In genomic region chr11:33220763-33221162, GRCm38 (mm10) we compare ENCODE assay signal across 25 mouse cellular contexts. TPM values are rescaled to one million over a fixed set of nuclear protein-coding genes. Genes with fewer than 3 reads are reported as not detected.
DNase-seq lines count a peak whose midpoint lies in the region; ATAC-seq lines count a peak whose summit lies in the region.
"Had no signal": no experiment of that assay in that cellular context is flagged by ENCODE, and none has a peak within 500 bp of the region (broad histone marks: within the 10 kb centered on the region; RNA-seq: fewer than 3 reads in every experiment).

No protein-coding gene starts in this region.

- H3K4me2 ChIP-seq in limb, embryonic 12.5 days: no peak overlapping the region
- H3K4me2 ChIP-seq: embryonic facial prominence, embryonic 13.5 days; forebrain, embryonic 13.5 days; heart, embryonic 12.5 days; hindbrain, embryonic 14.5 days had no signal

- H3K4me1 ChIP-seq in limb, embryonic 12.5 days (replicated peaks): no peaks in the 10 kb centered on the region
- H3K4me1 ChIP-seq in limb, embryonic 10.5 days: no peaks in the 10 kb centered on the region; the same call in 1 of the 2 replicates

- H3K9me3 ChIP-seq in limb, embryonic 12.5 days: no peaks in the 10 kb centered on the region
- H3K9me3 ChIP-seq in limb, embryonic 10.5 days (replicated peaks): no peaks in the 10 kb centered on the region
- H3K9me3 ChIP-seq: embryonic facial prominence, embryonic 13.5 days; forebrain, embryonic 13.5 days; heart, embryonic 12.5 days had no signal

- H3K36me3 ChIP-seq in limb, embryonic 12.5 days: no peaks in the 10 kb centered on the region
- H3K36me3 ChIP-seq in limb, embryonic 10.5 days: no peaks in the 10 kb centered on the region
- H3K36me3 ChIP-seq: embryonic facial prominence, embryonic 13.5 days; heart, embryonic 12.5 days had no signal

- no peaks in the 10 kb centered on the region for H3K27me3 ChIP-seq in limb, embryonic 12.5 days
- no peaks in the 10 kb centered on the region for H3K27me3 ChIP-seq in limb, embryonic 10.5 days (ENCODE audit: low read depth, poor library complexity, severe bottlenecking)
- H3K27me3 ChIP-seq: CH12.LX; forebrain, embryonic 13.5 days; heart, embryonic 12.5 days had no signal

- H3K4me3 ChIP-seq in limb, embryonic 12.5 days (replicated peaks): no peak overlapping the region
- no peak overlapping the region for H3K4me3 ChIP-seq in limb, embryonic 10.5 days
- H3K4me3 ChIP-seq: embryonic facial prominence, embryonic 13.5 days; forebrain, embryonic 13.5 days; heart, adult 2 months; heart, embryonic 12.5 days had no signal

- 0 out of 2 replicates have a peak overlapping the region, but pooled peaks have one; percentile 4 for H3K9ac ChIP-seq in limb, embryonic 12.5 days (replicated peaks)
- H3K9ac ChIP-seq: embryonic facial prominence, embryonic 13.5 days; forebrain, embryonic 13.5 days; heart, embryonic 12.5 days; hindbrain, embryonic 14.5 days had no signal

- no peak overlapping the region for H3K27ac ChIP-seq in limb, embryonic 12.5 days
- no peak overlapping the region for H3K27ac ChIP-seq in limb, embryonic 10.5 days
- H3K27ac ChIP-seq: embryonic facial prominence, embryonic 13.5 days; forebrain, embryonic 13.5 days; heart, adult 2 months; hindbrain, embryonic 14.5 days had no signal

- 0 out of 2 replicates have a peak, but pooled peaks have one; percentile 52 for ATAC-seq in frontal cortex, adult (ENCODE audit: low TSS enrichment)
- no peak for ATAC-seq in limb, embryonic 12.5 days (ENCODE audit: insufficient number of reproducible peaks, insufficient read depth, low FRiP score, low TSS enrichment, low read depth)
- ATAC-seq: forebrain, embryonic 13.5 days; intestine, embryonic 16.5 days had no signal

- 86% methylated on average over 7 of the region's 7 CpGs for WGBS in limb, embryonic 12.5 days
- WGBS in limb, embryonic 10.5 days: 93% methylated on average over 7 of the region's 7 CpGs

- DNase-seq in frontal cortex, postnatal 36 days (ENCODE audit: low spot score in 2 of 2): no peak
- DNase-seq in limb, embryonic 10.5 days (ENCODE audit: low spot score): no peak
- DNase-seq in brain, adult 2 months (ENCODE audit: low read depth, low spot score): peak; percentile 39
- DNase-seq in adrenal gland, postnatal 4 days (ENCODE audit: low spot score in 2 of 2): no peak
- DNase-seq: adrenal gland, adult 2 months; adrenal gland, postnatal 25 days; cerebellum, adult 11-12 months; cerebellum, adult 9-10 months; cerebellum, postnatal 25 days; gastrocnemius, postnatal 14 days; heart, adult 2 months; heart, postnatal 36 days had no signal

RNA-seq across cellular contexts. Expression of gene Tlx3, which starts 17.4 kb away (rescaled TPM):
- 0.39 TPM in 1 of 2 replicates, not detected in the other for polyA plus RNA-seq in limb, embryonic 12.5 days (2016; fragmentation: Nextera tagmentation; extraction: Ambion mirVana)
- not detected in 2 replicates for polyA plus RNA-seq in limb, embryonic 10.5 days (2016; fragmentation: Nextera tagmentation; extraction: Ambion mirVana)
- under 1 TPM; 0.93 to 0.95 TPM for total RNA-seq in adrenal gland, postnatal 4 days (2021)
- total RNA-seq: CH12.LX; gastrocnemius, adult 18-20 months; gastrocnemius, postnatal 14 days; heart, adult 2 months; heart, postnatal 36 days had no signal
- polyA plus RNA-seq: cortical plate, adult 2 months; forebrain, embryonic 13.5 days; frontal cortex, adult 2 months; gonadal fat pad, adult 2 months; heart, adult 2 months; heart, embryonic 12.5 days; heart, embryonic 16.5 days; intestine, embryonic 16.5 days had no signal

RNA-seq across cellular contexts. Expression of gene Gm12117, which starts 55.8 kb away (rescaled TPM):
- 0.35 TPM in 1 of 2 replicates, not detected in the other for polyA plus RNA-seq in limb, embryonic 12.5 days (2016; fragmentation: Nextera tagmentation; extraction: Ambion mirVana)
- polyA plus RNA-seq in limb, embryonic 10.5 days (2016; fragmentation: Nextera tagmentation; extraction: Ambion mirVana): not detected in 2 replicates
- 1 to 10 TPM in 1 of 2 experiments, under 1 TPM in 1; 0.34 to 1.0 TPM for total RNA-seq in adrenal gland, postnatal 4 days (2021)
- total RNA-seq: adrenal gland, postnatal 25 days; CH12.LX; gastrocnemius, adult 18-20 months; gastrocnemius, postnatal 14 days; heart, adult 2 months; heart, postnatal 36 days had no signal
- polyA plus RNA-seq: adrenal gland, adult 2 months; embryonic facial prominence, embryonic 13.5 days; forebrain, embryonic 13.5 days; gonadal fat pad, adult 2 months; heart, adult 2 months; heart, embryonic 12.5 days; heart, embryonic 16.5 days; hindbrain, embryonic 14.5 days; intestine, embryonic 16.5 days had no signal

RNA-seq across cellular contexts. Expression of gene Npm1, which starts 57.8 kb away (rescaled TPM):
- 1,112 and 1,195 TPM in 2 replicates for polyA plus RNA-seq in limb, embryonic 12.5 days (2016; fragmentation: Nextera tagmentation; extraction: Ambion mirVana)
- polyA plus RNA-seq in limb, embryonic 10.5 days (2016; fragmentation: Nextera tagmentation; extraction: Ambion mirVana): 1,479 and 1,796 TPM in 2 replicates
- 100 to 1,000 TPM; 458 to 497 TPM for total RNA-seq in adrenal gland, postnatal 4 days (2021)
